Mouse (Mus musculus) MEL (cell line): Measurements from ENCODE around the gene 6030498E09Rik.

Experiments
- CHD1 ChIP-seq: IDR thresholded peaks from 2 replicates; pipeline ENCODE4 v1.6.1; 2012; ENCODE audit warnings: low read depth, mild to moderate bottlenecking, inconsistent platforms, low read length, improper control_type of control experiment
- CTCF ChIP-seq, 3 experiments: IDR thresholded peaks in 2 of 3; conservative IDR thresholded peaks in 1 of 3; 2 replicates each; pipeline ENCODE4 v1.5.1; 2011 to 2012; ENCODE audit warnings: low read length in 3 of 3, low read depth in 2 of 3, mild to moderate bottlenecking in 2 of 3, improper control_type of control experiment in 1 of 3, inconsistent platforms in 1 of 3, mixed read lengths in 1 of 3, moderate library complexity in 1 of 3; ENCODE audit not compliant: control insufficient read depth in 1 of 3, insufficient read depth in 1 of 3, poor library complexity in 1 of 3, severe bottlenecking in 1 of 3
- GABPA ChIP-seq: IDR thresholded peaks from 2 replicates; pipeline ENCODE4 v1.6.1; 2012; ENCODE audit warnings: low read depth, mild to moderate bottlenecking, inconsistent platforms, low read length, improper control_type of control experiment, moderate library complexity
- GATA1 ChIP-seq: IDR thresholded peaks from 2 replicates; pipeline ENCODE4 v1.6.1; 2011; ENCODE audit warnings: low read depth, low read length, improper control_type of control experiment
- JUND ChIP-seq: IDR thresholded peaks from 2 replicates; pipeline ENCODE4 v1.6.1; 2011; ENCODE audit warnings: low read depth, mild to moderate bottlenecking, improper control_type of control experiment, low read length
- MXI1 ChIP-seq: IDR thresholded peaks from 2 replicates; pipeline ENCODE4 v1.6.1; 2011; ENCODE audit warnings: mild to moderate bottlenecking, low read depth, low read length, improper control_type of control experiment
- POLR2A ChIP-seq, 2 experiments: IDR thresholded peaks; 2 replicates each; pipeline ENCODE4 v1.6.1; 2011 to 2012; ENCODE audit warnings: low read length in 2 of 2, mild to moderate bottlenecking in 2 of 2, control low read depth in 1 of 2, improper control_type of control experiment in 1 of 2, low read depth in 1 of 2, moderate library complexity in 1 of 2; ENCODE audit not compliant: control insufficient read depth in 1 of 2, insufficient read depth in 1 of 2, poor library complexity in 1 of 2
- POLR2AphosphoS2 ChIP-seq: IDR thresholded peaks from 2 replicates; pipeline ENCODE4 v1.6.1; 2011; ENCODE audit warnings: low read length, improper control_type of control experiment
- POLR2AphosphoS5 ChIP-seq: IDR thresholded peaks from 2 replicates; pipeline ENCODE4 v1.6.1; 2012; ENCODE audit warnings: low read depth, borderline replicate concordance, mild to moderate bottlenecking, inconsistent platforms, low read length, moderate library complexity, mixed read lengths
- RCOR1 ChIP-seq: IDR thresholded peaks from 2 replicates; pipeline ENCODE4 v1.6.1; 2012; ENCODE audit warnings: low read depth, mild to moderate bottlenecking, inconsistent platforms, low read length, improper control_type of control experiment

DNA sequence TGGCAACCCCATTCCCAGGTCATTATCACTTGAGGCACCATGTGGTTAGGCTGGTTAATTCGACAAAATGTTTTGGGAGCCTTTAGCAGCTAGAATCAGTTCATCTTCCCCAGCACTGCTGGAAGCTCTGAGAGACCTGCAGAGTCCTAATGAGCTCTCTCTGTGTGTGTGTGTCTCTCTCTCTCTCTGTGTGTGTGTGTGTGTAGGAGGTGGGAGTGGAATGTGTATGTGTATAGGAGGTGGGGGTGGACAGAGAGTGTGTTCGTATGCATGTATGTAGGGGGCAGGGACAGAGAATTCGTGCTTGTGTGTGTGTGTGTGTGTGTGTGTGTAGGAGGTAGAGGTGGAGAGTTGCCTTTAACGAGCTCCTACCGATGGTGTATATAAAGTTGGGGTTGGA, 42.4 kb upstream of the 6030498E09Rik start:
- no peak for TF ChIP-seq POLR2A (IDR thresholded peaks at IDR 0.05; ENCODE audit: control insufficient read depth in 1 of 2, insufficient read depth in 1 of 2, low read depth in 1 of 2, low read length in 2 of 2, poor library complexity in 1 of 2)
- TF ChIP-seq GABPA: no peak
- TF ChIP-seq POLR2AphosphoS5: no peak
- TF ChIP-seq POLR2AphosphoS2: no peak
- TF ChIP-seq CHD1: no peak
- TF ChIP-seq MXI1: no peak
- no peak for TF ChIP-seq CTCF (IDR thresholded peaks at IDR 0.05 in 2 of 3, conservative IDR thresholded peaks at IDR 0.05 in 1 of 3; ENCODE audit: control insufficient read depth in 1 of 3, insufficient read depth in 1 of 3, low read depth in 2 of 3, low read length in 3 of 3, poor library complexity in 1 of 3, severe bottlenecking in 1 of 3)
- TF ChIP-seq GATA1: no peak
- TF ChIP-seq JUND: no peak
- no peak for TF ChIP-seq RCOR1
